Mouse (Mus musculus) forebrain, embryonic 11.5 days (tissue): Measurements from ENCODE around the gene Kctd20. TPM values are rescaled to one million over a fixed set of nuclear protein-coding genes. Genes with fewer than 3 reads are reported as not detected.

Source experiments
- ATAC-seq: fragments of 200-750 bp; cut with Nextera tagmentation; replicated peaks from 2 replicates; pipeline ENCODE4 v1.8.0; 2017; ENCODE audit warnings: moderate TSS enrichment; ENCODE audit not compliant: low FRiP score
- DNase-seq: peaks from one replicate; pipeline ENCODE4 v3.0.0-alpha.2; 2017; ENCODE audit warnings: low spot score
- H3K27ac ChIP-seq: fragments of 300-500 bp; sonication (generic); 2 replicates; pipeline ENCODE4 v1.5.1; 2014; ENCODE audit warnings: low read depth, low read length
- H3K27me3 ChIP-seq: fragments of 300-500 bp; sonication (generic); 2 replicates; pipeline ENCODE4 v1.6.1; 2014; ENCODE audit warnings: mild to moderate bottlenecking, low read length, mixed read lengths; ENCODE audit not compliant: control insufficient read depth, insufficient read depth
- H3K36me3 ChIP-seq: fragments of 300-500 bp; sonication (generic); 2 replicates; pipeline ENCODE4 v1.6.1; 2014; ENCODE audit warnings: mild to moderate bottlenecking, low read length, moderate library complexity, mixed read lengths; ENCODE audit not compliant: control insufficient read depth, insufficient read depth
- H3K4me1 ChIP-seq: fragments of 300-500 bp; sonication (generic); replicated peaks from 2 replicates; pipeline ENCODE4 v1.6.1; 2014; ENCODE audit warnings: low read length, mixed read lengths; ENCODE audit not compliant: control insufficient read depth, insufficient read depth
- H3K4me2 ChIP-seq: fragments of 300-500 bp; sonication (generic); 2 replicates; pipeline ENCODE4 v1.6.1; 2014; ENCODE audit warnings: low read depth, mild to moderate bottlenecking, low read length, moderate library complexity, mixed read lengths; ENCODE audit not compliant: severe bottlenecking
- H3K4me3 ChIP-seq: fragments of 300-500 bp; sonication (generic); 2 replicates; pipeline ENCODE4 v1.5.1; 2014; ENCODE audit warnings: low read depth, low read length
- H3K9ac ChIP-seq: fragments of 300-500 bp; sonication (generic); 2 replicates; pipeline ENCODE4 v1.6.1; 2014; ENCODE audit warnings: low read length
- H3K9me3 ChIP-seq: fragments of 300-500 bp; sonication (generic); 2 replicates; pipeline ENCODE4 v1.6.1; 2016; ENCODE audit warnings: low read length, mixed read lengths; ENCODE audit not compliant: control insufficient read depth
- WGBS: fragments of 180-500 bp; shearing (Covaris S2); extraction: QIAGEN DNeasy Blood & Tissue Kit; methylation state at CpG from one replicate; pipeline ENCODE4 v1.1.7; 2014; 5-methylcytosine and 5-hydroxymethylcytosine counted together
- polyA plus RNA-seq: library from polyadenylated mRNA; unstranded; fragments of >200 nt; fragmentation: Nextera tagmentation; extraction: Ambion mirVana; gene quantifications from 2 replicates; pipeline ENCODE4 v1.2.1, GENCODE M21; 2014

Gene Kctd20
- polyA plus RNA-seq, 1 experiment from 2014 or later, result 116 TPM

- H3K9me3 ChIP-seq, result no peaks in the 10 kb centered on the region; the same call in 1 of the 2 replicates
- H3K36me3 ChIP-seq, result no peaks in the 10 kb centered on the region
- no peak for ATAC-seq
- 97% methylated on average over 9 of the region's 9 CpGs for WGBS
- peaks cover 6% of the 10 kb centered on the region; the same call in 1 of the 2 replicates for H3K4me1 ChIP-seq
- no peaks in the 10 kb centered on the region for H3K27me3 ChIP-seq
- no peak overlapping the region for H3K4me3 ChIP-seq
- no peak for DNase-seq
- H3K9ac ChIP-seq, result no peak overlapping the region
- H3K27ac ChIP-seq, result no peak overlapping the region
- H3K4me2 ChIP-seq, result no peak overlapping the region
Observed at GRCm38 (mm10) chr17:28954416-28954815, 2.7 kb downstream of the Kctd20 start.

- H3K9me3 ChIP-seq, result no peaks in the 10 kb centered on the region
- no peak overlapping the region for H3K9ac ChIP-seq
- H3K4me1 ChIP-seq, result no peaks in the 10 kb centered on the region
- DNase-seq (no peak), ATAC-seq (no peak)
- peaks cover 19% of the 10 kb centered on the region; the same call in 1 of the 2 replicates for H3K36me3 ChIP-seq
- no peaks in the 10 kb centered on the region for H3K27me3 ChIP-seq
- H3K27ac ChIP-seq, result no peak overlapping the region
- 81% methylated on average over 10 of the region's 10 CpGs for WGBS
- no peak overlapping the region for H3K4me2 ChIP-seq
- H3K4me3 ChIP-seq, result no peak overlapping the region
Observed at GRCm38 (mm10) chr17:28960597-28960996, 8.8 kb downstream of the Kctd20 start.

GRCm38 (mm10) chr17:28961596-28961995, 9.8 kb downstream of the Kctd20 start:
- no peak for DNase-seq
- WGBS, result 91% methylated on average over 10 of the region's 10 CpGs
- no peak for ATAC-seq

GRCm38 (mm10) chr17:28967021-28967610, 15.4 kb downstream of the Kctd20 start:
- Histone ChIP-seq H3K4me3 (no peak overlapping the region), H3K4me2 (no peak overlapping the region), H3K27me3 (no peaks in the 10 kb centered on the region), H3K9me3 (no peaks in the 10 kb centered on the region), H3K27ac (no peak overlapping the region), H3K4me1 (no peaks in the 10 kb centered on the region), H3K9ac (no peak overlapping the region), H3K36me3 (peaks cover 35% of the 10 kb centered on the region)
- ATAC-seq (no peak), DNase-seq (no peak)
- WGBS, result 79% methylated on average over 11 of the region's 11 CpGs

More at GRCm38 (mm10) chr17:28961596-28961995, 9.8 kb downstream of the Kctd20 start:
- Histone ChIP-seq H3K9ac (no peak overlapping the region), H3K9me3 (no peaks in the 10 kb centered on the region), H3K27me3 (no peaks in the 10 kb centered on the region), H3K27ac (no peak overlapping the region), H3K4me1 (no peaks in the 10 kb centered on the region), H3K4me2 (no peak overlapping the region), H3K4me3 (no peak overlapping the region), H3K36me3 (peaks cover 25% of the 10 kb centered on the region; the same call in 1 of the 2 replicates)

DNA sequence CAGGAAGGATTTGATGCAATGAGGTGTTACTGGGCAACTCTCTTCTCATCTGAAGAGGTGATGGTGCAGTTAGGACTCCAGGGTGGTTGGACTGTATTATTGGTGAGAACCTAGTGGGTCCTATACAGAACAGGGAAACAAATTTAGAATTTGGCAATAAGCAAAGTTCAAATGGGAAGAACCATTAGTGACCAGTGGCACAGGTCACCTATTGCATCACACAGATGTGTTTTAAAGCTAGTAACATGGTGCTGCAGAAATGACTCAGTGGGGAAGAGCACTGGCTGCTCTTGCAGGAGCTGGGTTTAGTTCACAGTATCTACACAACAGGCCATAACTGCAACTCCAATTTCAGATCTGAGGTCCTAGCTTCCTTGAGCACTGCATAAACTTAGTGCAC, 18.4 kb downstream of the Kctd20 start:
- no peak for DNase-seq
- Histone ChIP-seq H3K4me3 (no peak overlapping the region), H3K9ac (no peak overlapping the region), H3K36me3 (peaks cover 31% of the 10 kb centered on the region), H3K9me3 (no peaks in the 10 kb centered on the region), H3K27me3 (no peaks in the 10 kb centered on the region), H3K4me2 (no peak overlapping the region), H3K27ac (no peak overlapping the region), H3K4me1 (no peaks in the 10 kb centered on the region)
- ATAC-seq, result no peak

GRCm38 (mm10) chr17:28979091-28979490, 27.3 kb downstream of the Kctd20 start:
- Histone ChIP-seq H3K36me3 (peaks cover 10% of the 10 kb centered on the region), H3K4me2 (no peak overlapping the region), H3K9me3 (no peaks in the 10 kb centered on the region), H3K27ac (no peak overlapping the region), H3K27me3 (no peaks in the 10 kb centered on the region), H3K9ac (no peak overlapping the region), H3K4me1 (no peaks in the 10 kb centered on the region), H3K4me3 (no peak overlapping the region)
- DNase-seq (no peak), ATAC-seq (no peak)
- 92% methylated on average over 4 of the region's 4 CpGs for WGBS

GRCm38 (mm10) chr17:28981081-28981480, 29.3 kb downstream of the Kctd20 start:
- Histone ChIP-seq H3K9ac (no peak overlapping the region), H3K4me3 (no peak overlapping the region), H3K4me1 (no peaks in the 10 kb centered on the region), H3K9me3 (no peaks in the 10 kb centered on the region), H3K36me3 (peaks cover 4% of the 10 kb centered on the region; the same call in 1 of the 2 replicates), H3K27ac (no peak overlapping the region), H3K27me3 (no peaks in the 10 kb centered on the region), H3K4me2 (no peak overlapping the region)
- ATAC-seq (no peak), DNase-seq (no peak)
- WGBS, result 95% methylated on average over 4 of the region's 4 CpGs

GRCm38 (mm10) chr17:28982591-28982990, 30.8 kb downstream of the Kctd20 start:
- H3K4me3 ChIP-seq, result no peak overlapping the region
- ATAC-seq (no peak), DNase-seq (no peak)
- no peaks in the 10 kb centered on the region for H3K4me1 ChIP-seq
- 53% methylated on average over 4 of the region's 4 CpGs for WGBS
- H3K27me3 ChIP-seq, result no peaks in the 10 kb centered on the region
- H3K27ac ChIP-seq, result no peak overlapping the region
- H3K9ac ChIP-seq, result no peak overlapping the region
- no peak overlapping the region for H3K4me2 ChIP-seq
- H3K36me3 ChIP-seq, result peaks cover 11% of the 10 kb centered on the region; the same call in 1 of the 2 replicates
- H3K9me3 ChIP-seq, result no peaks in the 10 kb centered on the region

DNA sequence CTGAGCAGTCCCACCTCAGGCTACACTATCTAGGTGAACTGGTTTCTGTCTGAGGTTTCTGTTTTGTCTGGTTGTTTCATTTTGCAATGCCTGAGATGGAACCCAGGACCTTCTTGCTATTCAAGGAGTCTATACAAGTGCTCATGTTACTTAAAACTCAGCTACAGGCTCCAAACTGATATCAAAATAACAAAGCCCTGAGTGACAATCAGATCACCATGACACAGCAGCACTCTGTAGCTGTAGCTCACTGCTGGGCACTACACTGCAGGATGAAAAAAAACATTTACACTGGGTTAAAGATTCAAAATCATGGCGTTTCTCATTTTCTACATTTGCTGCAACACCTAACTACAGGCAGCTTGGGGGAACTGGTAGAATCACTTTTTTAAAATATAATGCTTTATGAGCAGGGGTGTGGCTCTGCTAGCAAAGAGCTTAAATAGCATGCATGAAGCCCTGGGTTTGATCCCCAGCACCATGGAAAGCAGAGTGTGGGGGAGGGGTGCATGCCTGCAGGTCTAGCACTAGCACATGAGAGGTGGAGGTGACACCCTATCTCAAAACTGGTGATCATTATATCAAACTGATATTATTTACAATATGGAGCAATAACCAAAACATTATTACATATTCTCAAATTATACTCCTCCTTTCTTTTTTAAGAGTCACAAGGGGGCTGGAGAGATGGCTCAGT, 33.1 kb downstream of the Kctd20 start:
- no peak overlapping the region for H3K9ac ChIP-seq
- DNase-seq (no peak), ATAC-seq (no peak)
- H3K27me3 ChIP-seq, result no peaks in the 10 kb centered on the region
- no peaks in the 10 kb centered on the region for H3K4me1 ChIP-seq
- peaks cover 19% of the 10 kb centered on the region for H3K36me3 ChIP-seq
- 95% methylated on average over 1 of the region's 1 CpGs for WGBS
- H3K4me2 ChIP-seq, result no peak overlapping the region
- H3K9me3 ChIP-seq, result no peaks in the 10 kb centered on the region
- H3K4me3 ChIP-seq, result no peak overlapping the region
- no peak overlapping the region for H3K27ac ChIP-seq
